Mouse (Mus musculus): ENCODE data around the gene Gtf2i. TPM values are rescaled to one million over a fixed set of nuclear protein-coding genes. Genes with fewer than 3 reads are reported as not detected.
A peak's percentile ranks its signal among the peaks of the same experiment; 100 is the strongest.

Gene Gtf2i
- polyA plus RNA-seq, 1 experiment from 2014 or later = 157 TPM

DNA sequence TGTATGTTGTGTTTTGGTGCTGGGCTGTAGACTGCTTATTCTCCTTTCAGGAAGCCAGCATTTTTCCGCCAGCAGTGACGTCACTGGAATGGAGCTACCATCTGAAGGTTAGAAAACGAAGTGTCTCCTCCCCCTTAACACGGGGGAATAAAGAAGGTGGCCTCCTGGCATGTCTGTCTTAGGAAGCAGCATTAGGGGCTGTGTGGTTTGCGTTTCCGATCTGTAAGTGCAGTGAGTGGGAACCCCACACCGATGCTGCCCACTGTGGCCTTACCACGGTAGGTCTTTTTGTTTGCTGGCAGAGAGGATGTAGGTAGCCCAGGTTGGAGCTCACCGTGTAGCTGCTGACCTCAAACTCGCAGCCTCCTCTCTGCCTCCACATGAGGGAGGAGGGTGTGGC is 107.8 kb downstream of the Gtf2i start:
- Histone ChIP-seq H3K4me3 (replicated peaks; ENCODE audit: low read depth, low read length) (no peak overlapping the region), H3K4me2 (ENCODE audit: low read length) (no peak overlapping the region), H3K4me1 (replicated peaks; ENCODE audit: insufficient read depth, low read length) (no peaks in the 10 kb centered on the region), H3K9ac (ENCODE audit: low read depth, low read length) (no peak overlapping the region), H3K27me3 (ENCODE audit: insufficient read depth, low read length) (no peaks in the 10 kb centered on the region), H3K27ac (no peak overlapping the region), H3K9me3 (replicated peaks; ENCODE audit: low read length) (no peaks in the 10 kb centered on the region), H3K36me3 (ENCODE audit: insufficient read depth, low read length) (no peaks in the 10 kb centered on the region)
- WGBS = 74% methylated on average over 10 of the region's 10 CpGs
- DNase-seq (ENCODE audit: low spot score) = no peak
- TF ChIP-seq CTCF (IDR thresholded peaks at IDR 0.05; ENCODE audit: low read depth) = no peak
- no peak for ATAC-seq (replicated peaks; ENCODE audit: low FRiP score, low read depth)

DNA sequence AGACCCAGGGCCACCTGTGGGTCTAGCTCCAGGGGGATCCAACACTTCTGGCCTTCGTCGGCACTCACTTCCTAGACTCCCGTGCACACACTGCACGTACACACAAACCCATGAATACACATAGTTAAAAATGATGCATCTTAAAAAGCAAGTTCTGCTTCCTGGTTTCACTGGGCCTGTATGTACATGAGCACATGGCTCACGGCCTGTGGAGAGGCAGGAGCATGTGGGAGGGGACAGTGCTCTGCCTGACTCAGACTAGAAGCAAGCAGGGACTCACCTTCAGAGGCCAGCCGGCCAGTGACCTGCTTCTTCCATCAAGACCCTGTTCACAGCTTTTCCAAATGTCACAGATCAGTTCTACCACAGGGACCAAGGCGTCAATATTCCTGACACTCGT is 120.9 kb downstream of the Gtf2i start:
- DNase-seq (ENCODE audit: low spot score) (no peak), ATAC-seq (replicated peaks; ENCODE audit: low FRiP score, low read depth) (no peak)
- no peak overlapping the region for H3K4me3 ChIP-seq (replicated peaks; ENCODE audit: low read depth, low read length)
- H3K9me3 ChIP-seq (replicated peaks; ENCODE audit: low read length) = no peaks in the 10 kb centered on the region
- no peak for TF ChIP-seq CTCF (IDR thresholded peaks at IDR 0.05; ENCODE audit: low read depth)
- no peaks in the 10 kb centered on the region for H3K4me1 ChIP-seq (replicated peaks; ENCODE audit: insufficient read depth, low read length)
- no peaks in the 10 kb centered on the region for H3K27me3 ChIP-seq (ENCODE audit: insufficient read depth, low read length)
- no peak overlapping the region for H3K4me2 ChIP-seq (ENCODE audit: low read length)
- no peak overlapping the region for H3K9ac ChIP-seq (ENCODE audit: low read depth, low read length)
- WGBS = 82% methylated on average over 8 of the region's 8 CpGs
- H3K27ac ChIP-seq = no peak overlapping the region
- 0 out of 2 replicates have a peak, but pooled peaks cover 13% of the 10 kb centered on the region for H3K36me3 ChIP-seq (ENCODE audit: insufficient read depth, low read length)

DNA sequence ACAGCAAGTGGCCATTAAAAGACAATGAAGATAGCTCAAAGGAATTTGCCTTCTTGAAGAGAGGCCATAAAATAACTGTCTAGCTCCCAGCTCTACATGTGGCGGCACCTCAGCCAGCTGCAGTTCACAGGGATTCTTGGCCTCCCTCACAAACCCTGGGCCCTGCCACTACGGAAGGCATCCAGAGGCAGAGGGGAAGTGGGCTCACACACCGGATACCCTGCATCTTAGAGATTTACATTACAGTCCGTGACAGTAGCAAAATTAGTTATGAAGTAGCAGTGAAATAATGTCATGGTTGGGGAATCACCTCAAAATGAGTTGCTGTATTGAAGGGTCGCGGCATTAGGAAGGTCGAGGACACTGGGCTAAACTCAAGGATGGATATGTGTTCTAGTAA is 126.0 kb downstream of the Gtf2i start:
- H3K27ac ChIP-seq = no peak overlapping the region
- ATAC-seq (replicated peaks; ENCODE audit: low FRiP score, low read depth) (no peak), DNase-seq (ENCODE audit: low spot score) (peak; percentile 68)
- no peaks in the 10 kb centered on the region for H3K9me3 ChIP-seq (replicated peaks; ENCODE audit: low read length)
- no peaks in the 10 kb centered on the region for H3K27me3 ChIP-seq (ENCODE audit: insufficient read depth, low read length)
- no peak overlapping the region for H3K4me3 ChIP-seq (replicated peaks; ENCODE audit: low read depth, low read length)
- TF ChIP-seq CTCF (IDR thresholded peaks at IDR 0.05; ENCODE audit: low read depth) = no peak
- H3K9ac ChIP-seq (ENCODE audit: low read depth, low read length) = no peak overlapping the region
- H3K4me2 ChIP-seq (ENCODE audit: low read length) = no peak overlapping the region
- no peaks in the 10 kb centered on the region for H3K36me3 ChIP-seq (ENCODE audit: insufficient read depth, low read length)
- peaks cover 3% of the 10 kb centered on the region for H3K4me1 ChIP-seq (replicated peaks; ENCODE audit: insufficient read depth, low read length)
- WGBS = 55% methylated on average over 7 of the region's 7 CpGs

Small RNAs within 50 kb of the gene (microRNA-seq; reads per million reads assigned to microRNA genes)
- gene Mir3965 = not detected

Other genes with a start within 250 kb of the Gtf2i start
- gene Castor2, start 215.0 kb downstream of the Gtf2i start, polyA plus RNA-seq (2015; fragmentation: Nextera tagmentation; extraction: Ambion mirVana) = 13.0 and 15.8 TPM in 2 replicates
- gene Rcc1l, start 138.0 kb downstream of the Gtf2i start, polyA plus RNA-seq (2015; fragmentation: Nextera tagmentation; extraction: Ambion mirVana) = 32.1 and 33.4 TPM in 2 replicates
- 6.1 and 6.9 TPM in 2 replicates for gene Gtf2ird2, start 130.7 kb downstream of the Gtf2i start, polyA plus RNA-seq (2015; fragmentation: Nextera tagmentation; extraction: Ambion mirVana)
- gene Ncf1, start 85.1 kb downstream of the Gtf2i start, polyA plus RNA-seq (2015; fragmentation: Nextera tagmentation; extraction: Ambion mirVana) = 2.4 and 2.9 TPM in 2 replicates
- 46.7 and 49.8 TPM in 2 replicates for gene Gtf2ird1, start 142.0 kb upstream of the Gtf2i start, polyA plus RNA-seq (2015; fragmentation: Nextera tagmentation; extraction: Ambion mirVana)
- gene Clip2, start 237.7 kb upstream of the Gtf2i start, polyA plus RNA-seq (2015; fragmentation: Nextera tagmentation; extraction: Ambion mirVana) = 3.3 TPM in 2 replicates
- gene Syna, start 245.4 kb upstream of the Gtf2i start, polyA plus RNA-seq (2015; fragmentation: Nextera tagmentation; extraction: Ambion mirVana) = 0.23 and 0.32 TPM in 2 replicates

Data from kidney, postnatal 0 days (tissue).